Mouse (Mus musculus) subcutaneous adipose tissue, adult 2 months (tissue): ENCODE data around the gene Sowahc. TPM values are rescaled to one million over a fixed set of nuclear protein-coding genes. Genes with fewer than 3 reads are reported as not detected.

ENCODE experiments used
- polyA plus RNA-seq: library from polyadenylated mRNA; depleted of rRNA; stranded (reverse); fragments of >200 nt; gene quantifications from 2 replicates; pipeline ENCODE4 v1.2.3, GENCODE M21; 2012; ENCODE audit warnings: low replicate concordance; rRNA removed

The Sowahc gene
- 10.8 and 18.8 TPM in 2 replicates for polyA plus RNA-seq

GRCm38 (mm10) chr10:59221473-59222270, at the start of gene Sowahc, which contains the start of gene Sept10:
TSS of gene Sowahc (plus strand) at chr10:59221953.
TSS of gene Sept10 (minus strand) at chr10:59221847.

Other genes starting within 250 kb of the Sowahc start
- 16.7 and 23.7 TPM in 2 replicates for gene Sept10, start 106 bp upstream of the Sowahc start, polyA plus RNA-seq
- 12.6 and 22.3 TPM in 2 replicates for gene P4ha1, start 101.3 kb downstream of the Sowahc start, polyA plus RNA-seq
- gene Gm10273, start 173.7 kb downstream of the Sowahc start, polyA plus RNA-seq: 16.3 and 23.8 TPM in 2 replicates
- not detected in 2 replicates for gene Pla2g12b, start 181.7 kb downstream of the Sowahc start, polyA plus RNA-seq
- gene Oit3, start 219.8 kb downstream of the Sowahc start, polyA plus RNA-seq: 0.34 and 0.85 TPM in 2 replicates